Comparison of ENCODE assay signal across 1 mouse cellular context in the genomic region with DNA sequence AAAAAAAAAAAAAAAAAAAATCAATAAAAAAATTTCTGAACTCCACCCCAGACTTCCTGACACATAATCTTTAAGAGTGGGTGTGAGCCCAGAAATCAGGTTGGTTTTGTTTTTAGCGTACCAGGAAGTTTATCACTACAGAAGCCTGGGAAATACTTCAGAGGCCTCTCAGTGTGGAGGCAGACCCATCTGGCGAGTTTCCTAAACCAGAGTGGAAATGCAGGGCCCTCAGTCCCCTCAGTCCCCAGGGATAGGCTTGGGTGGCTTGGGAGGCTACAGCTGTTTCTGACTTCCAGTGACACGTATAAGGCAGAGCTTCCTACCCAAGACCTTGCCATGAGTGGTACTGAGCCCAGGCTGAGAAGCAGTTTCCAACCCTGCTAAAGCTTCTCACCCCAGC.
TF ChIP-seq lines count a peak whose summit lies in the region.

No protein-coding gene starts in this region.

TF ChIP-seq in MEL, 35 proteins besides CTCF, POLR2A, EP300 and RAD21:
- TF ChIP-seq MXI1 (IDR thresholded peaks at IDR 0.05; ENCODE audit: low read depth, low read length) (no peak), NRF1 (IDR thresholded peaks at IDR 0.05; ENCODE audit: insufficient read depth, low read depth, low read length, poor library complexity, severe bottlenecking) (no peak), ZNF384 (IDR thresholded peaks at IDR 0.05; ENCODE audit: low read depth, low read length) (peak; percentile 52; the same call in 1 of the 2 replicates)
